Mouse (Mus musculus): ENCODE results near the gene Xpo1. TPM values are rescaled to one million over a fixed set of nuclear protein-coding genes. Genes with fewer than 3 reads are reported as not detected.
"Not testable (repeated sequence)": the region's sequence is repeated elsewhere in the genome, so short reads cannot be mapped to it uniquely, and the experiment has no call there.

The Xpo1 gene
- total RNA-seq, 2 experiments from 2014 or later = 115 to 173 TPM

- ATAC-seq (ENCODE audit: poor library complexity, severe bottlenecking) = no peak
Observed at GRCm38 (mm10) chr11:23297379-23297778, 41.5 kb downstream of the Xpo1 start.

GRCm38 (mm10) chr11:23298301-23298700, 42.5 kb downstream of the Xpo1 start:
- no peak for ATAC-seq (ENCODE audit: poor library complexity, severe bottlenecking)

GRCm38 (mm10) chr11:23299910-23300309, 44.1 kb downstream of the Xpo1 start:
- ATAC-seq (ENCODE audit: poor library complexity, severe bottlenecking) = no peak

GRCm38 (mm10) chr11:23303126-23303525, 47.3 kb downstream of the Xpo1 start:
- ATAC-seq (ENCODE audit: poor library complexity, severe bottlenecking) = no peak

DNA sequence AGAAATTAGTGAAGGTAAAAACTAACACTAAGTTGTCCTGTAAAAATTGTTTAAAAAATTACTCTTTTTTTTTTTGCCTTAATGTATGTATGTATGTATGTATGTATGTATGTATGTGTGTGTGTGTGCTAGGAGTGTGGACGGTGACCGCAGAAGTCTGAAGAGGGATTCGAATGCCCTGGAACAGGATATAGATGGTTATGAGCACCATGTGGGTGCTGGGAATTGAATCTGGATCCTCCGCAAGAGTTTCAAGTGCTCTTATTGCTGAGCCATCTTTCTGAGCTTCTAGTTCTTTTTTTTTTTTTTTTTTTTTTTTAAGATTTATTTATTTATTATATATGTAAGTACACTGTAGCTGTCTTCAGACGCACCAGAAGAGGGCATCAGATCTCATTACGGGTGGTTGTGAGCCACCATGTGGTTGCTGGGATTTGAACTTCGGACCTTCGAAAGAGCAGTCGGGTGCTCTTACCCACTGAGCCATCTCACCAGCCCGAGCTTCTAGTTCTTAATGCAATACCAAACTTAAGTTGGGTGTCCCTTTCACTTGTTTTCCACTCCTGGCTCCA, 49.3 kb downstream of the Xpo1 start:
- ATAC-seq (ENCODE audit: poor library complexity, severe bottlenecking) = not testable (repeated sequence)

- ATAC-seq (ENCODE audit: poor library complexity, severe bottlenecking) = peak; percentile 97
Observed at GRCm38 (mm10) chr11:23305673-23306608, 50.1 kb downstream of the Xpo1 start.

GRCm38 (mm10) chr11:23306764-23307565, 51.1 kb downstream of the Xpo1 start, which contains the start of gene Usp34:
Gene Usp34 (plus strand): TSS chr11:23306895.
- 0 out of 2 replicates have a peak, but pooled peaks have one; percentile 13 for ATAC-seq (ENCODE audit: poor library complexity, severe bottlenecking)

DNA sequence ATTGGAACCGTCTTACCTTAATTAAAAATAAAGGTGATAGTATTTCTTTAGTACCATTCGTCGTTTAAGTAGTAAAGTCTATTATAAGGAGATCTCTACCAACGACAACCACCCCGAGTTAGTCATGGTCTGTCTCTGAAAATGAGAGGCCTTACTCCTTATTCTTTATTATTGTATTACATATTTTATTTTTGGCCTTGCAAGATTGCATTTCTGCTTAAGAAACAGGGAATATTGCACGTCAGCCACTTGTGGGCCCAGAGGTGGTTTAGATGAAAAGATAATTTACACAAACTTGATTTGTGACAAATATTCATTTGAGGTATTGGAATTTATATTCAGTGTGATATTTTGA, 51.7 kb downstream of the Xpo1 start:
- ATAC-seq (ENCODE audit: poor library complexity, severe bottlenecking) = no peak

DNA sequence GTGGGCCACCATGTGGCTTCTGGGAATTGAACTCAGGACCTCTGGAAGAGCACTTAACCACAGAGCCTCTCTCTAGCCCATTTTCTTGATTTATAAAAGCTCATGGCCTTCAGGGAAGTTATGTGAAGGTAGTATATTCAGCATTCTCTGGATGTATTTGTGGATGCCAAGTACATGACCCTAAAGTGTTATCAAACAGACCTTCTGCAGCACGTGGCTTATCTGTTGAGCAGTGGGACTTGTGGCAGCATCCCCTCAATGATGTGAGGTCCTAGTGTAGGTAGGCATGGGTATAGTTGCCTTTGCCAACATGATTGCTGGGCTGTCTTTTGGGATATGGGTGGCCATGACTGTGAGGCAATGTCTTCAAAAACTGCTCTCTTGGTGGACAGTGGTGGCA, 57.7 kb downstream of the Xpo1 start:
- ATAC-seq (ENCODE audit: poor library complexity, severe bottlenecking) = no peak

DNA sequence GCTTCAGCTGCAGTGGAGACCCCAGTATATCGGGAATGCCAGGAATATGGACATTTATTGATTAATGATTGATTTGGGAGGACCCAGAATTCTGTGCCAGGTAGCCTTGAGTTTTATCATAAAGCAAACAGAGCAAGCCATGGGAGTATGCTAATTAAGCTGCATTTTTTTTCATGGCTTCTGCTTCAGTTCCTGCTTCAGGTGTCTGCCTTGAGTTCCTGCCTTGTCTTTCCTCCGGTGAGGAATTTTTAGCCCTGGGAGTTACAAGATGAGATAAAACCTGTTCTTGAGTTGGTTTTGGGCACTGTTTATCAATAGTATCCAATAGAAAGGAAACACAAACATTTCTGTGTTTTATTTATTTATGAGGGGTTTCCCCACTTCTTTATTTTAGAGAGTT, 73.6 kb downstream of the Xpo1 start:
- no peak for ATAC-seq (ENCODE audit: poor library complexity, severe bottlenecking)

DNA sequence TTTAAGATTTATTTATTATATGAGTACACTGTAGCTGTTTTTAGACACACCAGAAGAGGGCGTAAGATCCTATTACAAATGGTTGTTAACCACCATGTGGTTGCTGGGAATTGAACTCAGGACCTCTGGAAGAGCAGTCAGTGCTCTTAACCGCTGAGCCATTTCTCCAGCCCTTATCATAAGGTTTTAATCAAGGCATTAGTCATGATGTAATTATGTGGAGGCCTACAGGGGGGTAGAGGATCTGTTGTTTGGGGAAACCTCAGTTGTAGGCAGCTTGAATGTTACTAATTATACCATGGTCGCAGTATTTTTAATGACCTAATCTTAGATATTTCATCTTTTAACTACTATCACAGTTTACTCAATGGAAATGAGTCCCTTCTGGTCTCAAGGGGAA, 76.3 kb downstream of the Xpo1 start:
- no peak for ATAC-seq (ENCODE audit: poor library complexity, severe bottlenecking)

- no peak for ATAC-seq (ENCODE audit: poor library complexity, severe bottlenecking)
Observed at GRCm38 (mm10) chr11:23335160-23335559, 79.3 kb downstream of the Xpo1 start.

Other genes starting within 250 kb of the Xpo1 start
- 3.5 and 4.1 TPM in 2 replicates for gene Fam161a, start 248.5 kb upstream of the Xpo1 start, total RNA-seq (2015)
- gene Fam161a, start 248.5 kb upstream of the Xpo1 start, total RNA-seq (2017) = 2.6 and 3.5 TPM in 2 replicates
- 48.5 and 54.5 TPM in 2 replicates for gene Usp34, start 50.9 kb downstream of the Xpo1 start, total RNA-seq (2015)
- 39.3 and 46.1 TPM in 2 replicates for gene Usp34, start 50.9 kb downstream of the Xpo1 start, total RNA-seq (2017)
- 34.0 and 38.8 TPM in 2 replicates for gene Ahsa2, start 242.0 kb downstream of the Xpo1 start, total RNA-seq (2015)
- gene Ahsa2, start 242.0 kb downstream of the Xpo1 start, total RNA-seq (2017) = 24.6 and 32.3 TPM in 2 replicates

All from megakaryocyte, adult 5-6 weeks (primary cell).